ENCODE assay signal across 7 mouse cellular contexts in genomic region chr1:192444658-192445447, GRCm38 (mm10).
DNase-seq lines count a peak whose midpoint lies in the region; ATAC-seq and TF ChIP-seq lines count a peak whose summit lies in the region.

No protein-coding gene starts in this region.

- no peaks in the 10 kb centered on the region for H3K27me3 ChIP-seq in forebrain, postnatal 0 days (ENCODE audit: insufficient read depth, low read length)
- H3K27me3 ChIP-seq in intestine, embryonic 15.5 days (replicated peaks) = no peaks in the 10 kb centered on the region
- no peaks in the 10 kb centered on the region for H3K27me3 ChIP-seq in neural tube, embryonic 14.5 days (ENCODE audit: control insufficient read depth, insufficient read depth, low read length)

- H3K36me3 ChIP-seq in forebrain, postnatal 0 days (ENCODE audit: insufficient read depth) = no peaks in the 10 kb centered on the region
- no peaks in the 10 kb centered on the region for H3K36me3 ChIP-seq in intestine, embryonic 15.5 days
- H3K36me3 ChIP-seq in neural tube, embryonic 14.5 days (ENCODE audit: control insufficient read depth, insufficient read depth, low read length) = no peaks in the 10 kb centered on the region

- H3K4me2 ChIP-seq in forebrain, postnatal 0 days (ENCODE audit: low read depth) = peak overlapping the region; percentile 13; the same call in 1 of the 2 replicates
- H3K4me2 ChIP-seq in intestine, embryonic 15.5 days (replicated peaks) = no peak overlapping the region
- no peak overlapping the region for H3K4me2 ChIP-seq in neural tube, embryonic 14.5 days (ENCODE audit: low read depth, low read length)

- peak; percentile 72 for DNase-seq in NIH3T3 (ENCODE audit: low read depth)
- DNase-seq in cerebellum, adult 11-12 months = peak; percentile 97
- no peak for DNase-seq in forebrain, postnatal 0 days
- DNase-seq in left cerebral cortex, adult 8-10 months (ENCODE audit: low spot score in 2 of 2) = peak; percentile 44 to 83

- no peak for TF ChIP-seq CTCF in forebrain, postnatal 0 days (IDR thresholded peaks at IDR 0.05; ENCODE audit: low read depth)

- no peaks in the 10 kb centered on the region for H3K9me3 ChIP-seq in forebrain, postnatal 0 days (ENCODE audit: low read length)
- no peaks in the 10 kb centered on the region for H3K9me3 ChIP-seq in intestine, embryonic 15.5 days
- no peaks in the 10 kb centered on the region for H3K9me3 ChIP-seq in neural tube, embryonic 14.5 days (ENCODE audit: control insufficient read depth, low read length)

- ATAC-seq in forebrain, postnatal 0 days = peak; percentile 84
- 0 out of 2 replicates have a peak, but pooled peaks have one; percentile 43 for ATAC-seq in intestine, embryonic 15.5 days
- peak; percentile 83 for ATAC-seq in neural tube, embryonic 14.5 days (ENCODE audit: low read depth)
- no peak for ATAC-seq in granulocyte monocyte progenitor cell, adult 5-6 weeks (replicated peaks; ENCODE audit: poor library complexity, severe bottlenecking)

- H3K9ac ChIP-seq in forebrain, postnatal 0 days = no peak overlapping the region
- no peak overlapping the region for H3K9ac ChIP-seq in intestine, embryonic 15.5 days
- H3K9ac ChIP-seq in neural tube, embryonic 14.5 days (replicated peaks; ENCODE audit: low read depth, low read length) = no peak overlapping the region

- H3K4me3 ChIP-seq in forebrain, postnatal 0 days (ENCODE audit: low read depth, low read length) = no peak overlapping the region
- no peak overlapping the region for H3K4me3 ChIP-seq in intestine, embryonic 15.5 days (replicated peaks)
- H3K4me3 ChIP-seq in neural tube, embryonic 14.5 days (ENCODE audit: low read depth, low read length) = no peak overlapping the region

- 23% methylated on average over 7 of the region's 7 CpGs for WGBS in forebrain, postnatal 0 days
- 56% methylated on average over 7 of the region's 7 CpGs for WGBS in intestine, embryonic 15.5 days
- 61% methylated on average over 7 of the region's 7 CpGs for WGBS in neural tube, embryonic 14.5 days

- peaks cover 3% of the 10 kb centered on the region; the same call in 1 of the 2 replicates for H3K4me1 ChIP-seq in forebrain, postnatal 0 days (ENCODE audit: insufficient read depth)
- H3K4me1 ChIP-seq in intestine, embryonic 15.5 days (replicated peaks) = no peaks in the 10 kb centered on the region
- H3K4me1 ChIP-seq in neural tube, embryonic 14.5 days (ENCODE audit: control insufficient read depth, insufficient read depth, low read length) = peaks cover 4% of the 10 kb centered on the region; the same call in 1 of the 2 replicates

- H3K27ac ChIP-seq in forebrain, postnatal 0 days (ENCODE audit: low read depth, low read length) = peak overlapping the region; percentile 54
- no peak overlapping the region for H3K27ac ChIP-seq in intestine, embryonic 15.5 days
- 0 out of 2 replicates have a peak overlapping the region, but pooled peaks have one; percentile 29 for H3K27ac ChIP-seq in neural tube, embryonic 14.5 days (ENCODE audit: low read depth, low read length)
